Mouse (Mus musculus): Measurements from ENCODE around the gene Mettl21a. TPM values are rescaled to one million over a fixed set of nuclear protein-coding genes. Genes with fewer than 3 reads are reported as not detected.

Mettl21a gene
- total and polyA plus RNA-seq, 3 experiments, result 7.4 to 8.5 TPM; not detected in 1

DNA sequence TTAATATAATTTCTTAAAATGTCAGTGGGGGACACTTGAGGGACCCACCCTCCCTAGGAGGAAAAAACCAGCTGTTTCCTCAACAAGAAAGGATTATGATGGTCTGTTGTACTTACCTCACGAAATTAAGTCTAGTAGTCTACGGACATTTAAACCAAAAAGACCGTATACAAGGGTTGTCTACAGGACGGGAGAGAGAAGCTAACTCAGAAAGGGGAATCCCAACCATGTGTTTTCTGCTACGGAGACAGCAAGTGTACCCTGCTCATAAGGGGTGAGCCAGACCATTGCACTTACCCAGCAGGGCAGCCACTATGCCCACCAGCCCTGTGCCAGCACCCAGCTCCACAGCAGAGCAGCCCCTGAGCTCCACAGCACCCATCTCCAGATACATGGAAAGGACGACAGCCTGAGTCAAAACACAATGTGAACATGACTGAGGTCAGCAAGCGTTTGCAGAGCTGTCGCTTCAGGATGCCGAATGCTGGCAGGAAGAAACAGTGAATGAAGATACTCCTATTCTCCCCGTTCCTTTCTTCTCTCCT, 2.2 kb downstream of the Mettl21a start:
- Histone ChIP-seq H3K9ac (ENCODE audit: control insufficient read depth, low read depth, low read length, poor library complexity, severe bottlenecking) (no peak overlapping the region), H3K4me1 (ENCODE audit: control insufficient read depth in 1 of 2, insufficient read depth in 2 of 2, low read length in 2 of 2) (peaks cover under 1 to 11% of the 10 kb centered on the region in 2 experiments), H3K36me3 (ENCODE audit: control insufficient read depth in 1 of 2, insufficient read depth in 2 of 2, low read length in 2 of 2) (peaks cover 0 to 11% of the 10 kb centered on the region in 2 experiments; a peak in 2 of 4 replicates), H3K79me2 (ENCODE audit: control insufficient read depth, insufficient read depth, low read length, poor library complexity) (peaks cover 4% of the 10 kb centered on the region; the same call in 1 of the 2 replicates), H3K27me3 (ENCODE audit: control insufficient read depth in 1 of 2, insufficient read depth in 2 of 2, low read length in 2 of 2) (no peaks in the 10 kb centered on the region), H3K27ac (ENCODE audit: control insufficient read depth, low read depth, low read length) (no peak overlapping the region), H3K9me3 (replicated peaks; ENCODE audit: insufficient read depth, low read length) (no peaks in the 10 kb centered on the region), H3K4me3 (ENCODE audit: control insufficient read depth in 1 of 2, insufficient read depth in 1 of 2, low read depth in 2 of 2, low read length in 2 of 2) (no peak overlapping the region)
- DNase-seq (ENCODE audit: low read depth, low spot score), result no peak
- TF ChIP-seq CTCF (IDR thresholded peaks at IDR 0.05 in 2 of 3, conservative IDR thresholded peaks at IDR 0.05 in 1 of 3; ENCODE audit: control insufficient read depth in 1 of 3, insufficient read depth in 1 of 3, low read depth in 2 of 3, low read length in 3 of 3, poor library complexity in 1 of 3, severe bottlenecking in 1 of 3) (no peak), JUND (IDR thresholded peaks at IDR 0.05; ENCODE audit: low read depth, low read length) (no peak), ETS1 (IDR thresholded peaks at IDR 0.05; ENCODE audit: low read depth, low read length) (no peak), UBTF (IDR thresholded peaks at IDR 0.05; ENCODE audit: borderline replicate concordance, insufficient read depth, low read depth, low read length) (no peak), MXI1 (IDR thresholded peaks at IDR 0.05; ENCODE audit: low read depth, low read length) (no peak), RAD21 (IDR thresholded peaks at IDR 0.05; ENCODE audit: low read depth, low read length) (no peak), GATA1 (IDR thresholded peaks at IDR 0.05; ENCODE audit: low read depth, low read length) (no peak), SMC3 (IDR thresholded peaks at IDR 0.05; ENCODE audit: low read depth, low read length) (no peak), ZKSCAN1 (IDR thresholded peaks at IDR 0.05; ENCODE audit: low read depth, low read length) (no peak), MAX (IDR thresholded peaks at IDR 0.05; ENCODE audit: low read length) (no peak), TAL1 (IDR thresholded peaks at IDR 0.05; ENCODE audit: low read length) (no peak), MEF2A (IDR thresholded peaks at IDR 0.05; ENCODE audit: extremely low read depth, insufficient replicate concordance, low read depth, low read length, poor library complexity, severe bottlenecking) (no peak), TBP (IDR thresholded peaks at IDR 0.05; ENCODE audit: low read depth, low read length) (no peak), CHD2 (IDR thresholded peaks at IDR 0.05; ENCODE audit: low read length) (no peak), MYC (IDR thresholded peaks at IDR 0.05; ENCODE audit: low read depth, low read length) (no peak)

DNA sequence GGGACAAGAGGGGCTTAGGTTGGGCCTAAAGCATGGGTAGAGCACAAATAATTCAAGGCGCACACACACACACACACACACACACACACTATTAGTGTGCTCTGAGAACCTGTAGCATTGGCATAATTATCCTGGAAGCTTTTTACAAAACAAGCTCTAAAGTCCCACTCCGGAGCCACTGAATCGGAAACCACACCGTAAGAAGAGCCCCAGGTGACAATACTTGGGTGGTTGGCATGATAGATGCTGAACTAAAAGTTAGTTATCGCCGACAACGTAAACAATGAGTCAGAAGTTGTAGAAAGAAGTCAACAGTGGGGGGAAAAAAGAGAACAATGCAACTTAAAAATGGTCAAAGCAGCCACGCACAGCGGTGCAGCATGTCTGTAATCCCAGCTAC, 2.7 kb downstream of the Mettl21a start:
- DNase-seq (ENCODE audit: low read depth, low spot score), result no peak
- Histone ChIP-seq H3K79me2 (ENCODE audit: control insufficient read depth, insufficient read depth, low read length, poor library complexity) (peaks cover 4% of the 10 kb centered on the region; the same call in 1 of the 2 replicates), H3K36me3 (ENCODE audit: control insufficient read depth in 1 of 2, insufficient read depth in 2 of 2, low read length in 2 of 2) (peaks cover 0 to 17% of the 10 kb centered on the region in 2 experiments; a peak in 2 of 4 replicates), H3K27me3 (ENCODE audit: control insufficient read depth in 1 of 2, insufficient read depth in 2 of 2, low read length in 2 of 2) (no peaks in the 10 kb centered on the region), H3K9ac (ENCODE audit: control insufficient read depth, low read depth, low read length, poor library complexity, severe bottlenecking) (no peak overlapping the region), H3K9me3 (replicated peaks; ENCODE audit: insufficient read depth, low read length) (no peaks in the 10 kb centered on the region), H3K4me1 (ENCODE audit: control insufficient read depth in 1 of 2, insufficient read depth in 2 of 2, low read length in 2 of 2) (peaks cover 7 to 16% of the 10 kb centered on the region in 2 experiments), H3K27ac (ENCODE audit: control insufficient read depth, low read depth, low read length) (no peak overlapping the region), H3K4me3 (ENCODE audit: control insufficient read depth in 1 of 2, insufficient read depth in 1 of 2, low read depth in 2 of 2, low read length in 2 of 2) (no peak overlapping the region)
- no peak for TF ChIP-seq POLR2AphosphoS2 (IDR thresholded peaks at IDR 0.05; ENCODE audit: low read length)
- TF ChIP-seq CTCF (IDR thresholded peaks at IDR 0.05 in 2 of 3, conservative IDR thresholded peaks at IDR 0.05 in 1 of 3; ENCODE audit: control insufficient read depth in 1 of 3, insufficient read depth in 1 of 3, low read depth in 2 of 3, low read length in 3 of 3, poor library complexity in 1 of 3, severe bottlenecking in 1 of 3), result no peak
- no peak for TF ChIP-seq ZKSCAN1 (IDR thresholded peaks at IDR 0.05; ENCODE audit: low read depth, low read length)
- no peak for TF ChIP-seq JUND (IDR thresholded peaks at IDR 0.05; ENCODE audit: low read depth, low read length)
- TF ChIP-seq NELFE (IDR thresholded peaks at IDR 0.05; ENCODE audit: low read depth, low read length), result no peak
- no peak for TF ChIP-seq POLR2AphosphoS5 (IDR thresholded peaks at IDR 0.05; ENCODE audit: borderline replicate concordance, low read depth, low read length)
- TF ChIP-seq MAFK (IDR thresholded peaks at IDR 0.05; ENCODE audit: borderline replicate concordance, low read depth, low read length), result no peak
- no peak for TF ChIP-seq NRF1 (IDR thresholded peaks at IDR 0.05; ENCODE audit: insufficient read depth, low read depth, low read length, poor library complexity, severe bottlenecking)
- TF ChIP-seq CHD1 (IDR thresholded peaks at IDR 0.05; ENCODE audit: low read depth, low read length), result no peak
- no peak for TF ChIP-seq KAT2A (conservative IDR thresholded peaks at IDR 0.05; ENCODE audit: low read depth, low read length)
- no peak for TF ChIP-seq UBTF (IDR thresholded peaks at IDR 0.05; ENCODE audit: borderline replicate concordance, insufficient read depth, low read depth, low read length)
- no peak for TF ChIP-seq TCF12 (IDR thresholded peaks at IDR 0.05; ENCODE audit: low read depth, low read length)
